Comparison of ENCODE assay signal across 22 mouse cellular contexts in genomic region chr16:95151914-95152313, GRCm38 (mm10).
"Had no signal": no experiment of that assay in that cellular context is flagged by ENCODE, and none has a peak within 500 bp of the region (broad histone marks: within the 10 kb centered on the region; RNA-seq: fewer than 3 reads in every experiment).

No protein-coding gene starts in this region.

- H3K4me3 ChIP-seq: lung, embryonic 15.5 days; megakaryocyte, embryonic 14.5 days; midbrain, embryonic 13.5 days; myocyte; neural tube, embryonic 13.5 days; neural tube, embryonic 15.5 days had no signal

- H3K27me3 ChIP-seq: lung, embryonic 15.5 days; megakaryocyte, embryonic 14.5 days; midbrain, embryonic 13.5 days; neural tube, embryonic 13.5 days; neural tube, embryonic 15.5 days had no signal

- DNase-seq: liver, postnatal 0 days; lung, adult 2 months; lung, postnatal 14 days; lung, postnatal 36 days; retina, postnatal 1 day; right cerebral cortex, adult 18-20 months; right cerebral cortex, postnatal 25 days; right cerebral cortex, postnatal 4 days; spleen, adult 18-20 months; thymus, adult 18-20 months; thymus, postnatal 14 days; thymus, postnatal 4 days had no signal

- ATAC-seq: liver, postnatal 0 days; lung, postnatal 0 days; midbrain, embryonic 13.5 days; midbrain, embryonic 16.5 days had no signal

- H3K9me3 ChIP-seq: lung, embryonic 15.5 days; megakaryocyte, embryonic 14.5 days; midbrain, embryonic 13.5 days; neural tube, embryonic 13.5 days; neural tube, embryonic 15.5 days had no signal

- H3K4me2 ChIP-seq: lung, embryonic 15.5 days; midbrain, embryonic 11.5 days; midbrain, embryonic 13.5 days; neural tube, embryonic 13.5 days; neural tube, embryonic 15.5 days had no signal

- H3K9ac ChIP-seq: liver, postnatal 0 days; lung, embryonic 15.5 days; midbrain, embryonic 13.5 days; neural tube, embryonic 13.5 days; neural tube, embryonic 15.5 days had no signal

- H3K4me1 ChIP-seq: lung, embryonic 15.5 days; megakaryocyte, embryonic 14.5 days; neural tube, embryonic 15.5 days had no signal

- H3K27ac ChIP-seq: lung, embryonic 15.5 days; macrophage; midbrain, embryonic 13.5 days; neural tube, embryonic 13.5 days; neural tube, embryonic 15.5 days had no signal

- H3K36me3 ChIP-seq: lung, embryonic 15.5 days; midbrain, embryonic 13.5 days; neural tube, embryonic 13.5 days; neural tube, embryonic 15.5 days had no signal
